In the genomic region with DNA sequence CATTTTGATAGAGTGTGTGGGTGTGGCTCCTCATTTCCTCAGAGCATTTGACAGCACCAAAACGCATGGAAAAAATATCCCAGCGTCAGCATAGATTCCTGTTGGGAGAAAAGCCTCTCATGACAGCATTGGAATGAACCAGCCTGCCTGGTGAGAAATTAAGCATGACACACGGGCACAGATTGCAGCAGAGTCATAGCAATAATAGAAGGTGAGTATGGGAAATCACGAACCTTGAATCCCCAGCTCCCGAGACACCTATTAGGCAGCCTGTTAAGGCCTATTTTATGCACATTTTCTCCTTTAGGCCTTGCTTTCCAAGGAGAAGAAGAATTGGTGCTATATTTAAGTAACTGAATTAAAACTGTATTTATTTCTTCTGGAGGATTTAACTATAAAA, we compare ENCODE assay signal across 18 mouse cellular contexts.
"Had no signal": no experiment of that assay in that cellular context is flagged by ENCODE, and none has a peak within 500 bp of the region (broad histone marks: within the 10 kb centered on the region; RNA-seq: fewer than 3 reads in every experiment).

No protein-coding gene starts in this region.

- H3K4me1 ChIP-seq: midbrain, embryonic 15.5 days had no signal

- ATAC-seq: inflammation-experienced regulatory T-cells, adult 6 months; intestine, embryonic 16.5 days; liver, postnatal 0 days; lung, postnatal 0 days; midbrain, embryonic 15.5 days had no signal

- H3K9ac ChIP-seq: limb, embryonic 12.5 days; liver, embryonic 14.5 days; liver, postnatal 0 days; lung, embryonic 14.5 days; midbrain, embryonic 15.5 days had no signal

- H3K27ac ChIP-seq: layer of hippocampus, adult 2 months; left cerebral cortex, adult 2 months; liver, embryonic 14.5 days; macrophage; midbrain, embryonic 15.5 days had no signal

- H3K4me2 ChIP-seq: limb, embryonic 12.5 days; lung, embryonic 14.5 days; midbrain, embryonic 15.5 days had no signal

- H3K4me3 ChIP-seq: layer of hippocampus, adult 2 months; left cerebral cortex, adult 2 months; limb, embryonic 12.5 days; midbrain, embryonic 15.5 days; myocyte had no signal

- H3K27me3 ChIP-seq: limb, embryonic 12.5 days; midbrain, embryonic 15.5 days had no signal

- H3K36me3 ChIP-seq: limb, embryonic 12.5 days; midbrain, embryonic 15.5 days had no signal

- H3K9me3 ChIP-seq: limb, embryonic 12.5 days; midbrain, embryonic 15.5 days had no signal

- DNase-seq: kidney, adult 18-20 months; kidney, adult 9 months; kidney, postnatal 14 days; layer of hippocampus, adult 9-11 months; liver, postnatal 0 days; lung, embryonic 14.5 days; thymus, adult 18-20 months; thymus, postnatal 36 days had no signal
